Mouse (Mus musculus): ENCODE measurements around the gene Sorcs2.
"Not testable (repeated sequence)": the region's sequence is repeated elsewhere in the genome, so short reads cannot be mapped to it uniquely, and the experiment has no call there.

The Sorcs2 gene

DNA sequence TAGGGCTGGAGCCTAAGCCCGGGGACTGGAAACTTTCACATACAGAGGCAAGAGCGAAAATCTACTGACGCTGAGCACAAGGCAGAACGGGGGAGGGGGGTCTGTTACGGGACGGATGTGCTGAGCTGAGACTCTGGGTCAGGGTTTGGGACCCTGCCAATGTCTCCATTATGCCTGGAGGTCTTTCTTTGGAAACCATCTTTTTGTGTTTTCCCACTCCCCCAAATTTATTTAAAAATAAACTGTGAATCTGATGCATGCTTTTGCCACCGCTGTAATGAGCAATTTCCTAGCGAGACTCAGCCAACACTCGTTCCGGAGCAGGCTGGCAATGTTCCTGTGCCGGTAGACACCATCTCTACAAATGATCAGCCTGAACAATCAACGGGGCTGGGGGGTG, 137.1 kb downstream of the Sorcs2 start:
- Histone ChIP-seq H3K4me1 (replicated peaks; ENCODE audit: low read depth, low read length) (no peaks in the 10 kb centered on the region), H3K9me3 (ENCODE audit: low read length) (no peaks in the 10 kb centered on the region), H3K36me3 (ENCODE audit: insufficient read depth, low read length) (no peaks in the 10 kb centered on the region), H3K4me3 (replicated peaks; ENCODE audit: low read length) (no peak overlapping the region), H3K27me3 (ENCODE audit: insufficient read depth, low read length) (no peaks in the 10 kb centered on the region)
- no peak for TF ChIP-seq POU5F1 (IDR thresholded peaks at IDR 0.05; ENCODE audit: borderline replicate concordance, low read length)
- TF ChIP-seq NANOG (IDR thresholded peaks at IDR 0.05; ENCODE audit: borderline replicate concordance, low read length) = no peak
- TF ChIP-seq CTCF (conservative IDR thresholded peaks at IDR 0.05; ENCODE audit: low read length) = no peak

DNA sequence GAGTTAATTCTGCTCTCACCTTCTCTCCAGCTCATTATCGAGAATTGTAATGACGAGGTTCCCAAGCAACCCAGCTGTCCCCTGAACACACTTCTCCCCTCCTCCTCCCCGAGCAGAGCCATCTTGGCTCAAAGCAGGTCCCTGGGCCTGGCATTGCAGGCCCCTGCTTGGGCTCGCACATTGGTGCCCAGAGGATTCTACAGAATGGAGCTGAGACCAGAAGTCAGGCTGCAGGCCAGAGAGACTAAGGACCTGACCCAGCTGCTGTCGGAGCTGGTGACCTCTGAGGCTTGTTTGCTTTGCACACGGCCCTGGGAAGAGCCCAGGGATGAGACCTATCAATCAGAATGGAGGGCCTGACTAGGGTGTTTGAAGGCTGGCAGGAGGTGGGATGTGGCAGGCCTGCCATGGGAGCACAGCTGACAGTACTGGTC, 138.2 kb downstream of the Sorcs2 start:
- Histone ChIP-seq H3K27me3 (ENCODE audit: insufficient read depth, low read length) (no peaks in the 10 kb centered on the region), H3K4me3 (replicated peaks; ENCODE audit: low read length) (no peak overlapping the region), H3K9me3 (ENCODE audit: low read length) (no peaks in the 10 kb centered on the region), H3K4me1 (replicated peaks; ENCODE audit: low read depth, low read length) (no peaks in the 10 kb centered on the region), H3K36me3 (ENCODE audit: insufficient read depth, low read length) (no peaks in the 10 kb centered on the region)
- TF ChIP-seq NANOG (IDR thresholded peaks at IDR 0.05; ENCODE audit: borderline replicate concordance, low read length) = no peak
- no peak for TF ChIP-seq CTCF (conservative IDR thresholded peaks at IDR 0.05; ENCODE audit: low read length)
- no peak for TF ChIP-seq POU5F1 (IDR thresholded peaks at IDR 0.05; ENCODE audit: borderline replicate concordance, low read length)

DNA sequence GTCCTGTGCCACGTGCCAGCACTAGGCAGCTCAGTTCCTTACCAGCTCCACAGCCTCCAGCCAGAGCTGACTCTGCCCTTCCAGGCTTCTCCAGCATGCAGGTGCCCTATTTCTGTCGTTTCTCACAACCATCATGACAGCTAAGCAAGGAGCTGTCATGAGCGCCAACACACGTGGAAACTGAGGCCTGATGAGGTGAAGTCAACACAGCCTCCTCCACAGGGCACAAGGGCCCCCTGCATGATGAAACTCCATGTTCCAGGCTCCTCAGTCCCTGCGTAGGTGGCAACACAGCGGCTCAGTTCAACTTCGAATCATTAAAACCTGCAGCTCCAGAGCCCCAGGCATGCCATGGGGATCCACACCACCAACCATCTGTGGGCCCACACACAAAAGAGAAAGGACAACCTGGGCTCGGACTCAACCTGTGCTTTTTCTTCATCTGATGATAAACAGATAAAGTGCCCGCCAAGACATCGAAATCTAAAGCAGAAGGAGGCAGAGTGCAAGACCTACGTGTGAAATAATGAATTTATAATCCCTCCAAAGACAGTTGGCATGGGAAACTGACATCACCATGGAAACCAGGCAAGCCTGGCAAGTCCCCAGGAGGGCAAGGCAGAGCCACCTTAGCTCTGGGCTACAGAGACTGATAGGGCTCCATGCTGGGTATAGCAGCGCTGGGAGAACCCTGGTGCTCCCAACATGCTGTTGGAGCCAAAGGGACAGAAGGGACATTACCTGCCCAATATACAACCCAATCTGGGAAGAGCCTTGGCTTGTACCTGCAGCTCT, 139.4 kb downstream of the Sorcs2 start:
- H3K4me3 ChIP-seq (replicated peaks; ENCODE audit: low read length) = no peak overlapping the region
- no peaks in the 10 kb centered on the region for H3K9me3 ChIP-seq (ENCODE audit: low read length)
- no peaks in the 10 kb centered on the region for H3K36me3 ChIP-seq (ENCODE audit: insufficient read depth, low read length)
- H3K27me3 ChIP-seq (ENCODE audit: insufficient read depth, low read length) = no peaks in the 10 kb centered on the region
- H3K4me1 ChIP-seq (replicated peaks; ENCODE audit: low read depth, low read length) = no peaks in the 10 kb centered on the region
- TF ChIP-seq POU5F1 (IDR thresholded peaks at IDR 0.05; ENCODE audit: borderline replicate concordance, low read length) = no peak
- no peak for TF ChIP-seq CTCF (conservative IDR thresholded peaks at IDR 0.05; ENCODE audit: low read length)
- no peak for TF ChIP-seq NANOG (IDR thresholded peaks at IDR 0.05; ENCODE audit: borderline replicate concordance, low read length)

DNA sequence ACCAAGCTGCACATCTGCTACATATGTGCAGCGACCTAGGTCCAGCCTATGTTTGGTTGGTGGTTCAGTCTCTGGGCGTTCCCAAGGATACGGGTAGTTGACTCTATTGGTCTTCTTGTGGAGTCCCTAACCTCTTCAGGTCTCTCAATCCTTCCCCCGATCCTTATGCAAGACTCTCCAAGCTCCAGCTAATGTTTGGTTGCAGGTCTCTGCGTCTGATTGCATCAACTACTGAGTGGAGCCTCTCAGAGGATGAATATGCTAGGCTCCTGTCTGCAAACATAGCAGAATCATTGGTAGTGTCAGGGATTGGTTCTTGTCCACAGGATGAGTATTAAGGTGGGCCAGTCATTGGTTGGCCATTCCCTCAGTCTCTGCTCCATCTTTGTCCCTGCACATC, 140.9 kb downstream of the Sorcs2 start:
- TF ChIP-seq POU5F1 (IDR thresholded peaks at IDR 0.05; ENCODE audit: borderline replicate concordance, low read length) = no peak
- no peak for TF ChIP-seq CTCF (conservative IDR thresholded peaks at IDR 0.05; ENCODE audit: low read length)
- TF ChIP-seq NANOG (IDR thresholded peaks at IDR 0.05; ENCODE audit: borderline replicate concordance, low read length) = no peak
- Histone ChIP-seq H3K9me3 (ENCODE audit: low read length) (no peaks in the 10 kb centered on the region), H3K27me3 (ENCODE audit: insufficient read depth, low read length) (no peaks in the 10 kb centered on the region), H3K4me3 (replicated peaks; ENCODE audit: low read length) (no peak overlapping the region), H3K36me3 (ENCODE audit: insufficient read depth, low read length) (no peaks in the 10 kb centered on the region), H3K4me1 (replicated peaks; ENCODE audit: low read depth, low read length) (no peaks in the 10 kb centered on the region)

DNA sequence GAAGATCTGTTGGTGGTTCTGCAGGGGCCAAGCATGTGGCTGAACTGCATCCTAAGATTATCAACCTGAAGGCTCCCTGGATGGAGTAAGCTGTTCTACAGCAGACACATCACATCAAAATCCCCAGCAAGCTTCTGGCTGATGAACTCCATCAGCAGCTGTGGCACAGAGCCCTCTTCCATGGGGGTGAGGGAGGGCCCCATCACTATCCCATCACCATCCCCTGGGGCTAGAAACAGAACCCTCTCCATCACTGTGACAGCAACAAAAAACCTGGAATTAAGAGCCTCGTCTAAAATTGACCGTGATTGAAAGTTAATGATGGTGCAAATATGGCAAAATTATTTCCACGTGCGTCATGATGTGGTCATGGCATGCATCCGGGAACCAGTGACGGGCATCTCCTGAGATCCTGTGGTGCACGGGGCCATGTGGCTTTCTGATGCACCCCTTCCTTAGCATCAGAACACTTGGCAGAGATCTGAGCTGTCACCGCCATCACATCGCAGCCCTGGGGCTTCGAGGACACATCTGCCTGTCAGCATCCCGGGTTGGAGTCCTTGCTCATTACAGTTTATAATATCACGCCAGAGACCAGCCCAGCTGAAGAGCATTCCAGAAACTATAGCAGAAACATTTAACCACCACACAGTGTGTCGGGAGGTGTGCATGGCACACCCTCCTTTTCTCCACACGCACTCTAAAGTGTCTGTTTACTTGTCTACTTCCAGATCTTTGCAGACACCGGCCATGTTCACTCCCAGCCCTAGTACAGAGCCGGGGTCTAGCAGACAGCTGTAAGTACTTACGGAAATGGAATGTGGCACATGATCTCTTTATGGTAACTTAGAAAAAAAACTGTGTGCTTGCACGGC, 143.1 kb downstream of the Sorcs2 start:
- no peak overlapping the region for H3K4me3 ChIP-seq (replicated peaks; ENCODE audit: low read length)
- no peaks in the 10 kb centered on the region for H3K27me3 ChIP-seq (ENCODE audit: insufficient read depth, low read length)
- TF ChIP-seq CTCF (conservative IDR thresholded peaks at IDR 0.05; ENCODE audit: low read length) (no peak), NANOG (IDR thresholded peaks at IDR 0.05; ENCODE audit: borderline replicate concordance, low read length) (no peak), POU5F1 (IDR thresholded peaks at IDR 0.05; ENCODE audit: borderline replicate concordance, low read length) (no peak)
- no peaks in the 10 kb centered on the region for H3K36me3 ChIP-seq (ENCODE audit: insufficient read depth, low read length)
- H3K4me1 ChIP-seq (replicated peaks; ENCODE audit: low read depth, low read length) = no peaks in the 10 kb centered on the region
- no peaks in the 10 kb centered on the region for H3K9me3 ChIP-seq (ENCODE audit: low read length)

DNA sequence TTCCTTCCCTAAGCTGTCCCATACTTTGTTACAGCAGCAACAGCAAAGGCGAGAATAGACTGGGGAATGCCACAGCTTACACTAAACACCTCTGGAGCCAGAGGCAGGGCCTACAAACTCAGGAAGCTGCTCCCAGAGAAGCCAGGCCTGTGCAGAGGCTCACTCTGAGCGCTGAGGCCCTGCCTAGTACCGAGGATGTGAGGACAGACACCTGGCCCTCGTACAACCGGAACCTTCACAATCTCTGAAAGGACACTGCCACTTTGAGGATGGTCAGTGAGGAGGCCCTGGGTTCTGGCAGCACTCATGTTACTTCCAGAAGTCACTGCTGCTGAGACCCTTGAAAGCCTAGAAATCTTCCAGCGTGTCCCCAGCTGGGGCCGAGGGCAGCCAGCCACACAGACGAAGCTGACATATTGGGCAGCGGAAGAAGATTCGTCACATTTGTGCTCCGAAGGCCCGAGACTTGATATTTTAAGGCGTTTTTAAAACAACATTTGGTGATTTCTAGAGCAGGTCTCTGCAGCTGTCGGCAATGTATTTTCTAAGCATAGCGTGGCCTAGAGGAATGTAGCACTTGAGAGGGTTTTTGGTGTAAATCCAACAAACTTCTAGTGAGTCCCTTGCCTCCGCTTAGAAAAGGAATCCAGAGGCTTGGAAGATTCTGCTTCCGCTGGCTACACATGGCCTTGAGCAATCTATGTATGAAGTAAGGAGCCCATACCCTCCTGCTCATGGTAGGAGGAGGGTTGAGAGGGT, 145.0 kb downstream of the Sorcs2 start:
- no peaks in the 10 kb centered on the region for H3K9me3 ChIP-seq (ENCODE audit: low read length)
- TF ChIP-seq NANOG (IDR thresholded peaks at IDR 0.05; ENCODE audit: borderline replicate concordance, low read length) (no peak), CTCF (conservative IDR thresholded peaks at IDR 0.05; ENCODE audit: low read length) (no peak), POU5F1 (IDR thresholded peaks at IDR 0.05; ENCODE audit: borderline replicate concordance, low read length) (no peak)
- no peaks in the 10 kb centered on the region for H3K4me1 ChIP-seq (replicated peaks; ENCODE audit: low read depth, low read length)
- H3K4me3 ChIP-seq (replicated peaks; ENCODE audit: low read length) = no peak overlapping the region
- H3K27me3 ChIP-seq (ENCODE audit: insufficient read depth, low read length) = no peaks in the 10 kb centered on the region
- no peaks in the 10 kb centered on the region for H3K36me3 ChIP-seq (ENCODE audit: insufficient read depth, low read length)

DNA sequence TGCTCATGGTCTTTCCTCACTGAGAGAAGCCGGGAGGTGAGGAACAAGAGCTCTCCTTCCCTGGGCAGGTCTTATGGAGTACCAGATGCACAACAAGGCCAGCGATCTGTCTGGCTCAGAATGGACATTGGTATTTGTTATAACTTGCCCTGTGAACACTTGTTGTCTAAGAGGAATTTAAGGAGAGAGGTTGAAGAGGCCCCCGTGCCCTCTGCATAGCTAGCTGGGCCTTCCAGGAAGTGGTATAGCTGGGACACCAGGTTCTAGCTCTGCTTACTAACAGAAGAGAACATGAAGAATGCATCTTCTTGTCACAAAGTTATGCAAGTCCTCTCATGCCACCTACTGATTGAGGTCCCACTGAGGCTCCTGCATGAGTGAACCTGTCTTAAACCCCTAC, 149.9 kb downstream of the Sorcs2 start:
- no peaks in the 10 kb centered on the region for H3K36me3 ChIP-seq (ENCODE audit: insufficient read depth, low read length)
- no peak for TF ChIP-seq NANOG (IDR thresholded peaks at IDR 0.05; ENCODE audit: borderline replicate concordance, low read length)
- no peak for TF ChIP-seq POU5F1 (IDR thresholded peaks at IDR 0.05; ENCODE audit: borderline replicate concordance, low read length)
- TF ChIP-seq CTCF (conservative IDR thresholded peaks at IDR 0.05; ENCODE audit: low read length) = no peak
- no peaks in the 10 kb centered on the region for H3K4me1 ChIP-seq (replicated peaks; ENCODE audit: low read depth, low read length)
- H3K9me3 ChIP-seq (ENCODE audit: low read length) = peaks cover 9% of the 10 kb centered on the region
- no peaks in the 10 kb centered on the region for H3K27me3 ChIP-seq (ENCODE audit: insufficient read depth, low read length)
- H3K4me3 ChIP-seq (replicated peaks; ENCODE audit: low read length) = no peak overlapping the region

DNA sequence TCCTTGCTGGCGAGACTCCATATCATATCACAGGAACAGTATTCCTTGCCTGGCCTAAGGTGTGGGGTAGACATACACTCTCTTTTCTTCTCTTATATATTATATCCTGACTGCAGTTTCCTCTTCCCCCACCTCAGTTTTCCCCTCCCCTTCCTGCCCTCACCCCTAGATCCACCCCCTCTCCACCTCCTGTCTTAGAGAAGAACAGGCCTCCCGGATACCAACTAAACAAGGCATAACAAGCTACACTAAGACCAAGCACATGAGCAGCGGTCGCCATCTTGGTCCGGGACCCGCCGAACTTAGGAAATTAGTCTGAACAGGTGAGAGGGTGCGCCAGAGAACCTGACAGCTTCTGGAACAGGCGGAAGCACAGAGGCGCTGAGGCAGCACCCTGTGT, 160.4 kb downstream of the Sorcs2 start:
- Histone ChIP-seq H3K4me1 (replicated peaks; ENCODE audit: low read depth, low read length) (peaks cover 12% of the 10 kb centered on the region), H3K4me3 (replicated peaks; ENCODE audit: low read length) (peak overlapping the region; percentile 68)
- not testable (repeated sequence) for H3K27me3 ChIP-seq (ENCODE audit: insufficient read depth, low read length); H3K36me3 ChIP-seq (ENCODE audit: insufficient read depth, low read length); H3K9me3 ChIP-seq (ENCODE audit: low read length)
